Mouse (Mus musculus) erythroblast, adult 5-6 weeks (primary cell): Measurements from ENCODE around the gene Kidins220. TPM values are rescaled to one million over a fixed set of nuclear protein-coding genes. Genes with fewer than 3 reads are reported as not detected.

Experiments used
- ATAC-seq: replicated peaks from 2 replicates; pipeline ENCODE4 v1.8.0; 2016; ENCODE audit warnings: moderate number of reproducible peaks, mild to moderate bottlenecking, moderate TSS enrichment, inconsistent platforms; ENCODE audit not compliant: poor library complexity, low FRiP score, severe bottlenecking
- total RNA-seq, 2 experiments: library from RNA; stranded (forward) in 1 of 2; stranded (reverse) in 1 of 2; fragments of 150-400 nt in 1 of 2; fragments of 200-764, 138-1000 nt in 1 of 2; gene quantifications; 2 replicates each; pipeline versions ENCODE4 v1.2.3 to v1.2.4; 2015 to 2017; ENCODE audit warnings: low replicate concordance in 2 of 2

Kidins220 gene
- total RNA-seq, 2 experiments from 2014 or later = 19.0 to 19.4 TPM

GRCm38 (mm10) chr12:25014938-25015337 lies 40.2 kb downstream of the Kidins220 start:
- no peak for ATAC-seq

- no peak for ATAC-seq
Observed at GRCm38 (mm10) chr12:25016995-25017394, 42.3 kb downstream of the Kidins220 start.

- ATAC-seq = no peak
Observed at GRCm38 (mm10) chr12:25021057-25021456, 46.3 kb downstream of the Kidins220 start.

GRCm38 (mm10) chr12:25024862-25025545 lies 50.3 kb downstream of the Kidins220 start:
- no peak for ATAC-seq

GRCm38 (mm10) chr12:25026308-25026707 lies 51.6 kb downstream of the Kidins220 start:
- no peak for ATAC-seq

GRCm38 (mm10) chr12:25027416-25027815 lies 52.7 kb downstream of the Kidins220 start:
- peak; percentile 75; the same call in 1 of the 2 replicates for ATAC-seq

- no peak for ATAC-seq
Observed at GRCm38 (mm10) chr12:25033662-25034337, 59.1 kb downstream of the Kidins220 start.

GRCm38 (mm10) chr12:25034338-25034953 lies 59.7 kb downstream of the Kidins220 start:
- ATAC-seq = no peak

GRCm38 (mm10) chr12:25036024-25036423 lies 61.3 kb downstream of the Kidins220 start:
- no peak for ATAC-seq

GRCm38 (mm10) chr12:25037222-25037621 lies 62.5 kb downstream of the Kidins220 start:
- no peak for ATAC-seq

GRCm38 (mm10) chr12:25037681-25038472 lies 63.2 kb downstream of the Kidins220 start:
- ATAC-seq = no peak

GRCm38 (mm10) chr12:25044056-25044455 lies 69.3 kb downstream of the Kidins220 start:
- no peak for ATAC-seq

- ATAC-seq = no peak
Observed at GRCm38 (mm10) chr12:25044579-25044978, 69.9 kb downstream of the Kidins220 start.

- ATAC-seq = no peak
Observed at GRCm38 (mm10) chr12:25049253-25049652, 74.5 kb downstream of the Kidins220 start.

GRCm38 (mm10) chr12:25054511-25054910 lies 79.8 kb downstream of the Kidins220 start:
- no peak for ATAC-seq

- ATAC-seq = no peak
Observed at GRCm38 (mm10) chr12:25054963-25055362, 80.2 kb downstream of the Kidins220 start.

GRCm38 (mm10) chr12:25059487-25060200 lies 84.9 kb downstream of the Kidins220 start:
- no peak for ATAC-seq

GRCm38 (mm10) chr12:25060901-25061300 lies 86.2 kb downstream of the Kidins220 start:
- ATAC-seq = no peak

GRCm38 (mm10) chr12:25062264-25062663 lies 87.5 kb downstream of the Kidins220 start:
- no peak for ATAC-seq

- no peak for ATAC-seq
Observed at GRCm38 (mm10) chr12:25073374-25073773, 98.6 kb downstream of the Kidins220 start.
